In genomic region chr11:115381743-115382539, GRCm38 (mm10) we compare ENCODE assay signal across 8 mouse cellular contexts. TPM values are rescaled to one million over a fixed set of nuclear protein-coding genes. Genes with fewer than 3 reads are reported as not detected.
DNase-seq lines count a peak whose midpoint lies in the region; ATAC-seq lines count a peak whose summit lies in the region.

Gene Cdr2l (plus strand): TSS chr11:115381916.

- H3K27ac ChIP-seq in embryonic facial prominence, embryonic 10.5 days (replicated peaks): peak within 1 kb of the TSS; percentile 97
- peak within 1 kb of the TSS; percentile 99 for H3K27ac ChIP-seq in limb, embryonic 10.5 days
- peak within 1 kb of the TSS; percentile 98 for H3K27ac ChIP-seq in midbrain, embryonic 13.5 days
- H3K27ac ChIP-seq in stomach, embryonic 14.5 days (ENCODE audit: low read length): peak within 1 kb of the TSS; percentile 80

- DNase-seq in CD4-positive, CD25-positive, alpha-beta regulatory T cell, adult 2 months (ENCODE audit: low read depth, low spot score): peak; percentile 45
- DNase-seq in embryonic facial prominence, embryonic 10.5 days (ENCODE audit: low spot score): peak; percentile 94
- DNase-seq in heart, adult 11 months: peak; percentile 100
- peak; percentile 90 for DNase-seq in kidney, adult 11 months
- peak; percentile 90 for DNase-seq in limb, embryonic 10.5 days (ENCODE audit: low spot score)

- peaks cover 21% of the 10 kb centered on the region for H3K27me3 ChIP-seq in embryonic facial prominence, embryonic 10.5 days (replicated peaks; ENCODE audit: low read depth, poor library complexity, severe bottlenecking)
- 0 out of 2 replicates have a peak, but pooled peaks cover 14% of the 10 kb centered on the region for H3K27me3 ChIP-seq in limb, embryonic 10.5 days (ENCODE audit: low read depth, poor library complexity, severe bottlenecking)
- no peaks in the 10 kb centered on the region for H3K27me3 ChIP-seq in midbrain, embryonic 13.5 days
- H3K27me3 ChIP-seq in stomach, embryonic 14.5 days (ENCODE audit: control insufficient read depth, insufficient read depth, low read length): no peaks in the 10 kb centered on the region

- peak within 1 kb of the TSS; percentile 82 for H3K4me2 ChIP-seq in midbrain, embryonic 13.5 days (replicated peaks)
- peak within 1 kb of the TSS; percentile 91 for H3K4me2 ChIP-seq in stomach, embryonic 14.5 days (replicated peaks; ENCODE audit: low read depth, low read length)

- H3K4me3 ChIP-seq in embryonic facial prominence, embryonic 10.5 days: peak within 1 kb of the TSS; percentile 92
- peak within 1 kb of the TSS; percentile 96 for H3K4me3 ChIP-seq in limb, embryonic 10.5 days
- H3K4me3 ChIP-seq in midbrain, embryonic 13.5 days (replicated peaks): peak within 1 kb of the TSS; percentile 87
- peak within 1 kb of the TSS; percentile 79 for H3K4me3 ChIP-seq in stomach, embryonic 14.5 days (ENCODE audit: low read depth, low read length)

- 0 out of 2 replicates have a peak, but pooled peaks cover 2% of the 10 kb centered on the region for H3K9me3 ChIP-seq in embryonic facial prominence, embryonic 10.5 days
- H3K9me3 ChIP-seq in limb, embryonic 10.5 days (replicated peaks): no peaks in the 10 kb centered on the region
- no peaks in the 10 kb centered on the region for H3K9me3 ChIP-seq in midbrain, embryonic 13.5 days
- no peaks in the 10 kb centered on the region for H3K9me3 ChIP-seq in stomach, embryonic 14.5 days (ENCODE audit: control insufficient read depth, low read depth, low read length)

- H3K4me1 ChIP-seq in embryonic facial prominence, embryonic 10.5 days: peaks cover 51% of the 10 kb centered on the region
- H3K4me1 ChIP-seq in limb, embryonic 10.5 days: peaks cover 45% of the 10 kb centered on the region
- peaks cover 45% of the 10 kb centered on the region for H3K4me1 ChIP-seq in midbrain, embryonic 13.5 days (replicated peaks)
- peaks cover 35% of the 10 kb centered on the region for H3K4me1 ChIP-seq in stomach, embryonic 14.5 days (ENCODE audit: control insufficient read depth, insufficient read depth, low read length)

- peaks cover 6% of the 10 kb centered on the region; the same call in 1 of the 2 replicates for H3K36me3 ChIP-seq in embryonic facial prominence, embryonic 10.5 days (replicated peaks)
- H3K36me3 ChIP-seq in limb, embryonic 10.5 days: 0 out of 2 replicates have a peak, but pooled peaks cover 3% of the 10 kb centered on the region
- 0 out of 2 replicates have a peak, but pooled peaks cover 3% of the 10 kb centered on the region for H3K36me3 ChIP-seq in midbrain, embryonic 13.5 days
- H3K36me3 ChIP-seq in stomach, embryonic 14.5 days (ENCODE audit: control insufficient read depth, insufficient read depth, low read length): no peaks in the 10 kb centered on the region

- no peak for ATAC-seq in CD4-positive, CD25-positive, alpha-beta regulatory T cell, adult 4 months
- ATAC-seq in midbrain, embryonic 13.5 days: peak; percentile 89
- ATAC-seq in stomach, embryonic 14.5 days (ENCODE audit: insufficient number of reproducible peaks, insufficient read depth, low FRiP score, low read depth): peak; percentile 92

- H3K9ac ChIP-seq in midbrain, embryonic 13.5 days (replicated peaks): peak within 1 kb of the TSS; percentile 97
- H3K9ac ChIP-seq in stomach, embryonic 14.5 days (replicated peaks; ENCODE audit: low read depth, low read length): peak within 1 kb of the TSS; percentile 71

- under 1% methylated on average over 76 of the region's 76 CpGs for WGBS in embryonic facial prominence, embryonic 10.5 days
- WGBS in limb, embryonic 10.5 days: under 1% methylated on average over 74 of the region's 76 CpGs
- WGBS in midbrain, embryonic 13.5 days: under 1% methylated on average over 75 of the region's 76 CpGs
- under 1% methylated on average over 71 of the region's 76 CpGs for WGBS in stomach, embryonic 14.5 days

RNA-seq across cellular contexts. Expression of gene Cdr2l, which starts in this region (rescaled TPM):
- polyA plus RNA-seq in CD4-positive, CD25-positive, alpha-beta regulatory T cell, adult 4 months (2017; shearing (Covaris generic)): not detected
- polyA plus RNA-seq in embryonic facial prominence, embryonic 10.5 days (2016; fragmentation: Nextera tagmentation; extraction: Ambion mirVana): 15.6 and 16.4 TPM in 2 replicates
- 15.2 and 16.4 TPM in 2 replicates for polyA plus RNA-seq in limb, embryonic 10.5 days (2016; fragmentation: Nextera tagmentation; extraction: Ambion mirVana)
- 23.0 and 27.1 TPM in 2 replicates for polyA plus RNA-seq in midbrain, embryonic 13.5 days (2015; fragmentation: Nextera tagmentation; extraction: Ambion mirVana)
- polyA plus RNA-seq in stomach, embryonic 14.5 days (2014; fragmentation: Nextera tagmentation; extraction: Ambion mirVana): 12.6 and 13.0 TPM in 2 replicates

Comparison
In these comparisons a context has a peak if more than half of its experiments do, and no peak if none do; other contexts are left out.
1. RNA of gene Cdr2l (polyA plus RNA-seq): 23.0 to 27.1 TPM in midbrain, embryonic 13.5 days, 15.6 to 16.4 TPM in embryonic facial prominence, embryonic 10.5 days, 15.2 to 16.4 TPM in limb, embryonic 10.5 days and 12.6 to 13.0 TPM in stomach, embryonic 14.5 days; not detected in CD4-positive, CD25-positive, alpha-beta regulatory T cell, adult 4 months; every median in the first group is over 10 times any median in the second.
2. DNase-seq: peak in every context shown above with its lines; median percentile 100 in heart, adult 11 months; 94 in embryonic facial prominence, embryonic 10.5 days; 90 in kidney, adult 11 months; 90 in limb, embryonic 10.5 days; 45 in CD4-positive, CD25-positive, alpha-beta regulatory T cell, adult 2 months.
3. Peak in every context shown above with its lines, with median percentiles within 50 percentile points of each other: H3K27ac ChIP-seq and H3K4me3 ChIP-seq.